Mouse (Mus musculus): ENCODE measurements at regions not wholly inside any gene's neighbourhood (a gene's known extent, or its start where the extent isn't known, plus 50 kb on each side); places are given as distances from the start of the nearest gene placed in this dataset.

- no peak for DNase-seq (ENCODE audit: extremely low read depth, insufficient read length, low spot score)
Observed at GRCm38 (mm10) chr16:5829071-5829470, 56.1 kb upstream of the Rbfox1 start.

GRCm38 (mm10) chr16:5823316-5823715, 61.8 kb upstream of the Rbfox1 start:
- DNase-seq (ENCODE audit: extremely low read depth, insufficient read length, low spot score), result no peak

DNA sequence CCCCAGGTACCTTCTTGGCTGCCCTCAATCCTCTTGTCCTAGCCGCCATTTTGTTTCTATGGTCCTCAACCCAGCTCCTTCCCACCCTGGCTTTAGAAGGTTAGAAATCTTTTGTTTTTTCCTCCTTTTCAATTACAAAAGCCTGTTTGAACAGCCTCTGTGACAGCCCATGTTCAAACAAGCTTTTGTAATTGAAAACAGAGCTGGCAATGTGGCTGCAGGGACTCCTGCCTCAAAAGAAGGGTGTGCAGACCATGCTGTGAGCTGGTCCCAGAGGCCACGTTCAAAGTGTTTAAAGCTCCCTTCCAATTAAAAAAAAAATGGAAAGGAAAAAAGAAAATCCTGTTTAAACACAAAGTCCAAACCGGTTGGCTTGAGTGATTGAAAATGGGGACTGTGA, 68.0 kb upstream of the Rbfox1 start:
- no peak for DNase-seq (ENCODE audit: extremely low read depth, insufficient read length, low spot score)

- DNase-seq (ENCODE audit: extremely low read depth, insufficient read length, low spot score), result no peak
Observed at GRCm38 (mm10) chr16:5812245-5812820, 72.8 kb upstream of the Rbfox1 start.

DNA sequence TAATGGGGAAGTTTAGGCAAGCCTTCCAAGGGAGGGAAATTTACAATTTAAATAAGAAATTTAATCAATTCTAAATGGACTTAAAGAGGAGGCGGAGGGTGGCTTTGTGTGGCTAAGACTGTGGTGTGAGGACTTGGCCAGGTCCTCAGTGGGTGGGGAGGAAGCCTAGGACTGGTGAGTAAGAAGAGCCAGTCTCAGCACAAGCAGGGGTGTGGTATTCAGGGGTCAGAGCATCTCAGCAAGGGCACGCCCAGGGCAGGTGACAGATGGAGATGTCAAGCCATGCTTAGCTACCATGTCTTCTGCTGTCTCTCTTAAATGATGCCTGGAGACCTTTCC, 73.5 kb upstream of the Rbfox1 start:
- no peak for DNase-seq (ENCODE audit: extremely low read depth, insufficient read length, low spot score)

DNA sequence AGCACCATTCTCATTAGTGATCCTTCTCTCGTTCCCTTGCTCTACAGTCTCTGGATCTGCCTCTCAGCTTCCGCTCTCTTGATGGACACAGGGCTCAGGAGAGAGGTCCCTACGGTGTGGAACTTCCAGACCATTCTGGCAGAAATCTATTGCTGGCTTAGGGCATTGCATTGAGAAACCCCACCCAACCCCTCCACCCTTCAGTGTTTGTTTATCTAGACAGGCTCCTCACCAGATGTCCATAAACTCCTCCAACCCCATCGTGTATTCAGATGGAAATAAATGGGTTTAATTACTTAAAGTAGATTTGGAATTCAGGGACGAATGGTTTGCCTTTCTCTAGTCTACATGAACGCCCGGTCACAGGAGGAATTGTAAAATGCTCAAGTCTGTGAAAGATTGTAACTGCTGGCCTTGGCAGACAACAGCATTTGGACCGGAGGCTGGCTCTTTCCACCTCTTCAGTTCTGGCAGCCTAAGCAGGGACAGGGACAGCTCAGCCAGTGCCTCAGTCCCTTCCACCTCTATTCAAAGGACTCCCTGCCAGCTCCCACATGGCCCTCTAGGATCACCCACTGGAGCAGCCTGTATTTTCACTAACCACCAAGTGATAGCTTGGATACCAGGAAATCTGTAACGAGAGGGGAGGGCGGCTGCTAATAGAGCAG, 74.0 kb upstream of the Rbfox1 start:
- DNase-seq (ENCODE audit: extremely low read depth, insufficient read length, low spot score), result no peak

- DNase-seq (ENCODE audit: extremely low read depth, insufficient read length, low spot score), result no peak
Observed at GRCm38 (mm10) chr16:5798188-5798587, 87.0 kb upstream of the Rbfox1 start.

DNA sequence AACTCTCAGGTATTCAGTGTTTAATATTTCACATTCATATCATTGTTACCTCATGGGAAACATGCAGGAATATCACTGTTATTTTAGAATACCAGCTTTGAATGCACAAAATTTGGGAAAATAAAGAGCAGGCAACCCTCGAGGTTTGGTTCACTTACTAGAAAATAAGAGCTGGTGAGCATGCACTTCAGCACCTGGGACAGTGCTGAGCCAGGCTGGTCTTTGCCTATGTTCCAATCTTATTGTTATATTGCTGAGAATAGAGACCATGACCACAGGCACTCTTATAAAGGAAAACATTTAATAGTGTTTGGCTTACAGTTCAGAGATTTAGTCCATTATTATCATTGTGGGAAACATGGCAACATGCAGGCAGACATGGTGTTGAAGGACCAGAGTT, 92.9 kb upstream of the Rbfox1 start:
- no peak for DNase-seq (ENCODE audit: extremely low read depth, insufficient read length, low spot score)

DNA sequence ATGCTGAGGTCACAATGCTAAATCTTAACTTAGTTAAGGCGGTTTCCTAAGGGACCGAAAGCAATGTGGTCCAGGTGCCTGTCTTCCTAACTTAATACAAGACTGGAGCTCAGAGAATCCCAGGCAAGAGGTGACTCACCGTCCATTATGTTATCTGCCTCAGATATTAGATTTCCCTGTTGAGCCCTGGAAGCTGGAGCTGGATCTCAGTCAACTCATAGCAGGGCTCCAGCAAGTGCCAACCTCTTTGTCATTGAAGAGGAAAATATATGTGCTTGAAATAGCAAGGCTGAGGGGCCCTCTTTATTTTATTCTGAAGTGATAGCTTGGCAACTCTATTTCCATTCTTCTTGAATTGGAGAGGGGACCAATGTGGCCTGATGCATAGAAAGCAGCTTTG, 95.0 kb upstream of the Rbfox1 start:
- no peak for DNase-seq (ENCODE audit: extremely low read depth, insufficient read length, low spot score)

DNA sequence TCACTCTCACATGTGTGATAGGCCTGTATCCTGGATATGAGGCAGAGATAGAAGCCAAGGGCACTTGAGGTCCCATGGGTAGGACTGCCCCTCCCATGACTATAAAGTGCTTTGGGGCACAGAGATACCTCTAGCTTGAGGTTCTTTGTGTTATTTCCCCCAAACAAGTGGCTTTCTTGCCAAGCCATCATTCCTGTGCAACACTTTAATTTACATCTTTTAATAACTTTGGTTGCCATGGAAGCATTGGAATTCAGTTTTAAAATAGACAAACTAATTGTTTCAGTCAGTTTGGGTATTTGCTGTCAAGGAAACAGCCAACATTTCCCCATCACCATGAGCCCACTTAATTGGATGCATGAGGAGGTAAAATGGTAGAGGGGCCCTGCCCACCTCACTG, 97.9 kb upstream of the Rbfox1 start:
- no peak for DNase-seq (ENCODE audit: extremely low read depth, insufficient read length, low spot score)

DNA sequence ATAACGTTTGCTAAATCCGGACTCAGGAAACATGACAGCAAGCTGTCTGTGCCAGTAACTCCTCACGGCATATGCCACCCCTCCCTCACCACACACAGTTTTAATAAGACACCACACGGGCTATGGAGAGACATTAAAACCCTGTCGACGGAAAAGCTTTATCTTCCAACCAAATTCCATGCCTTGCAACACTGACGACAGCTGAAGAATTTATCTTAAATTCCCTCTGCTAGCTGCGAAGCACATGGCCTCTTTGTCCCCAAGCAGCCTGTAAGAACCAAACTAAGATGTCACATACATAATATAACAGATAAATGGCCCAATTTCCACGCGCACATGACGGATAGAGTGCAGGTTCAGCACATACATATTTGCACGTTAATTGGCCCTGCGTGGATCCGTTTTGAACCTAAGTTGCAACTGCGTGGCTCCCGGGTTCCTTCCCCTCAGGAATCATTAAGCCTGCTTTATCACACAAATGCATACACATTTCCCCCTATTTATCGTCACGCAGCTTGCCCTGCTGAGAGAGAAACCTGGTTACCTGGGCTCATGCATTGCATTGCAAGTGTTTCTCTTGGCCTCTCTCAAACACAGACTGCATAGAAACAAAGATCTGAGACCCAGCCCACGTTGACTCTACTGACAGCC, 118.3 kb upstream of the Rbfox1 start:
- no peak for DNase-seq (ENCODE audit: extremely low read depth, insufficient read length, low spot score)

GRCm38 (mm10) chr16:5765143-5765542, 120.0 kb upstream of the Rbfox1 start:
- no peak for DNase-seq (ENCODE audit: extremely low read depth, insufficient read length, low spot score)

DNA sequence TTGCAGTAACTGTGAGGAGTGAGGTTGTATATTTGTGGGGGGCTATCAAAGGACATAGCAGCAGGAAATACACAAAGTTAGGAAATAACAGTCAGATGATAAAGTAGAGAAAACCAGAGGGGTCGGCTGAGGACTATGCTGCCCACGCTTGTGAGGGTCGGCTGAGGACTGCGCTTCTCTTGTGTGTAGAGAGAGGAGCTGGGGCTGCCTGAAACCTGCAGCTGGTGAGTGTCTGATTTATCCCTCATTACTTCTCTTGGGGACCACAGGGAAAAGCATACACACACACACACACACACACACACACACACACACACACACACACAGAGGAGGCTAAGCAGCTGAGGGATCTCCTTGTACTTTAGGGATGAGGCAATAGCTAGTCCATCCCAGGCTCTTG, 124.3 kb upstream of the Rbfox1 start:
- no peak for DNase-seq (ENCODE audit: extremely low read depth, insufficient read length, low spot score)

GRCm38 (mm10) chr16:5759021-5759420, 126.1 kb upstream of the Rbfox1 start:
- no peak for DNase-seq (ENCODE audit: extremely low read depth, insufficient read length, low spot score)

- DNase-seq (ENCODE audit: extremely low read depth, insufficient read length, low spot score), result no peak
Observed at GRCm38 (mm10) chr16:5742716-5743507, 142.2 kb upstream of the Rbfox1 start.

- DNase-seq (ENCODE audit: extremely low read depth, insufficient read length, low spot score), result no peak
Observed at GRCm38 (mm10) chr16:5740776-5741175, 144.4 kb upstream of the Rbfox1 start.

DNA sequence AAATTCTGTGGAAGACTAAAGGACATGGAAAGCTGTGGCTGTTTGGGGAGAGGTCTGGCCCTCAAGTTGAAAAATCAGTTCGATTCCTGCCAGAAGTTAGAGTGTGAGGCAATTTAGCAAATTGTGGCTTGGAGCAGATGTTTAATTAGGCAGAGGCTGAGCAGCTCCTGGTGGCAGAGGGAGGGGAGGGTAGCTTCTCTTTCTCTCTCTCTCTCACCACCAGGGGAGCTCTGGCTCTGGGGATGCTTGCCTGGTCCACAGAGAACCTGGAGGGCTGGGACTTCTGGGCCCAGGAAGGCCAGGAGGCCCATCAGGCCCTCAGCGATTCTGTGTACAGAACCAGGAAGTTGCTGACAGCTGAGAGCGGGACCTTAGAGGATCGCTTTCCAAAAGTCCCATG, 151.5 kb upstream of the Rbfox1 start:
- no peak for DNase-seq (ENCODE audit: extremely low read depth, insufficient read length, low spot score)

DNA sequence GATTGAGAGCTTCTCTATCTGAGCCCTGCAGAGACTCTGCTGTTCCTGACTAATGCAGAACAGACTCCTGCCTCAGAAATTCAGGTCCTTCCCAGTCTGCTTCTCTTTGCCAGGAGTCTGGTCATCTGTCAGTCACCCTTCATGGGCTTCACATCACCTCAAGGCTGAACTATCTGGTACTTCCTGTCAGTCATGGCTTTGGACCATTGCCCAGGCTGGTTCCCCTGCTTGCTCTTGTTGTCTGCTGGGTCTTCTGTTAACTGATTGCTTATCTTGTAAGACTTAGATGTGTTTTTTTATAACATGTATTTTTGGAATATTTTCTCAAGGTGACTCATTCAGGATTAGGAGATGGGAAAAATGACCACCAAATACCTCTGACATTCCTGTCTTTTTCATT, 162.6 kb upstream of the Rbfox1 start:
- no peak for DNase-seq (ENCODE audit: extremely low read depth, insufficient read length, low spot score)

DNA sequence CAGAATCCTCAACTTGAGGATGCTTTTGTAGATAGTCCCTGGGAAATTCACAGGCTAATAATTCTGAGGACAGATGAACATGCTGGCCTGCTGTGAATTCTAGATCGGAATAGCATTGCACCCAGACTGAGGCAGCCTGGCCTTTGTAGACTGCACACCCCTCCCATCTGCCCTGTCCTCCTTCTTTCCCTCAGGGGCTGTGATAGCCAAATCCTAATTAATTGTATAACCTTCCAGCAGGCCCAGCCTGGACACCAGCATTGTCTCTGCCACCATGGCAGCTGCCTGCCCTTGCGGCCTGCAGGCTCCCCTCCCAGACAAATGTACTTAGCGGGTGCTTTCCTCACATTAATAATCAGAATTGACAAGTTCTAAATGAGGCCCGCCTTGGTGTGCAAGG, 171.7 kb upstream of the Rbfox1 start:
- no peak for DNase-seq (ENCODE audit: extremely low read depth, insufficient read length, low spot score)

- DNase-seq (ENCODE audit: extremely low read depth, insufficient read length, low spot score), result no peak
Observed at GRCm38 (mm10) chr16:5709831-5710230, 175.3 kb upstream of the Rbfox1 start.

GRCm38 (mm10) chr16:5700731-5701255, 184.4 kb upstream of the Rbfox1 start:
- no peak for DNase-seq (ENCODE audit: extremely low read depth, insufficient read length, low spot score)

All from 3134 (cell line).